Mouse (Mus musculus) midbrain, embryonic 12.5 days (tissue): ENCODE results near the gene Olfr71. TPM values are rescaled to one million over a fixed set of nuclear protein-coding genes. Genes with fewer than 3 reads are reported as not detected.

Experiments
- ATAC-seq: fragments of 200-750 bp; cut with Nextera tagmentation; 2 replicates; pipeline ENCODE4 v1.8.0; 2017; ENCODE audit warnings: low read depth, moderate TSS enrichment, moderate library complexity; ENCODE audit not compliant: low FRiP score
- H3K27ac ChIP-seq: fragments of 300-500 bp; sonication (generic); replicated peaks from 2 replicates; pipeline ENCODE4 v1.5.1; 2016; ENCODE audit warnings: mild to moderate bottlenecking
- H3K27me3 ChIP-seq: fragments of 300-500 bp; sonication (generic); 2 replicates; pipeline ENCODE4 v1.6.1; 2016; ENCODE audit warnings: mild to moderate bottlenecking
- H3K36me3 ChIP-seq: fragments of 300-500 bp; sonication (generic); 2 replicates; pipeline ENCODE4 v1.6.1; 2016
- H3K4me1 ChIP-seq: fragments of 300-500 bp; sonication (generic); 2 replicates; pipeline ENCODE4 v1.6.1; 2016
- H3K4me2 ChIP-seq: fragments of 300-500 bp; sonication (generic); replicated peaks from 2 replicates; pipeline ENCODE4 v1.6.1; 2016; ENCODE audit warnings: mild to moderate bottlenecking, moderate library complexity
- H3K4me3 ChIP-seq: fragments of 300-500 bp; sonication (generic); 2 replicates; pipeline ENCODE4 v1.5.1; 2016; ENCODE audit warnings: mild to moderate bottlenecking
- H3K9ac ChIP-seq: fragments of 300-500 bp; sonication (generic); replicated peaks from 2 replicates; pipeline ENCODE4 v1.6.1; 2016; ENCODE audit warnings: mild to moderate bottlenecking, moderate library complexity
- H3K9me3 ChIP-seq: fragments of 300-500 bp; sonication (generic); 2 replicates; pipeline ENCODE4 v1.6.1; 2016; ENCODE audit warnings: mild to moderate bottlenecking
- WGBS: fragments of 180-500 bp; shearing (Covaris S2); methylation state at CpG from one replicate; pipeline ENCODE4 v1.1.7; 2016; 5-methylcytosine and 5-hydroxymethylcytosine counted together
- polyA plus RNA-seq: library from polyadenylated mRNA; unstranded; fragments of >200 nt; fragmentation: Nextera tagmentation; extraction: Ambion mirVana; gene quantifications from 2 replicates; pipeline ENCODE4 v1.2.1, GENCODE M21; 2016

The Olfr71 gene
- polyA plus RNA-seq: not detected in 2 replicates

- no peaks in the 10 kb centered on the region for H3K9me3 ChIP-seq
- H3K27ac ChIP-seq: no peak within 1 kb of the TSS
- H3K36me3 ChIP-seq: no peaks in the 10 kb centered on the region
- no peak within 1 kb of the TSS for H3K9ac ChIP-seq
- 84% methylated on average over 6 of the region's 6 CpGs for WGBS
- no peaks in the 10 kb centered on the region for H3K27me3 ChIP-seq
- H3K4me2 ChIP-seq: no peak within 1 kb of the TSS
- H3K4me3 ChIP-seq: no peak within 1 kb of the TSS
- no peaks in the 10 kb centered on the region for H3K4me1 ChIP-seq
- no peak for ATAC-seq
Measured at GRCm38 (mm10) chr4:43709869-43710268, at the start of gene Olfr71. Gene Olfr71, minus strand, starts transcription at chr4:43710255.

GRCm38 (mm10) chr4:43757213-43757612 is 47.2 kb upstream of the Olfr71 start:
- no peak overlapping the region for H3K4me2 ChIP-seq
- H3K4me1 ChIP-seq: no peaks in the 10 kb centered on the region
- H3K27ac ChIP-seq: no peak overlapping the region
- H3K27me3 ChIP-seq: no peaks in the 10 kb centered on the region
- H3K4me3 ChIP-seq: no peak overlapping the region
- H3K36me3 ChIP-seq: no peaks in the 10 kb centered on the region
- no peaks in the 10 kb centered on the region for H3K9me3 ChIP-seq
- 84% methylated on average over 6 of the region's 6 CpGs for WGBS
- ATAC-seq: no peak
- no peak overlapping the region for H3K9ac ChIP-seq

GRCm38 (mm10) chr4:43745187-43745586 is 35.1 kb upstream of the Olfr71 start:
- Histone ChIP-seq H3K27ac (no peak overlapping the region), H3K4me1 (0 out of 2 replicates have a peak, but pooled peaks cover 3% of the 10 kb centered on the region), H3K36me3 (no peaks in the 10 kb centered on the region), H3K9me3 (peaks cover 4% of the 10 kb centered on the region; the same call in 1 of the 2 replicates), H3K4me2 (no peak overlapping the region), H3K27me3 (no peaks in the 10 kb centered on the region), H3K4me3 (no peak overlapping the region), H3K9ac (no peak overlapping the region)
- ATAC-seq: no peak
- WGBS: 16% methylated on average over 6 of the region's 6 CpGs

- 0 out of 2 replicates have a peak, but pooled peaks cover 3% of the 10 kb centered on the region for H3K4me1 ChIP-seq
- H3K4me3 ChIP-seq: no peak overlapping the region
- 74% methylated on average over 1 of the region's 1 CpGs for WGBS
- H3K27me3 ChIP-seq: no peaks in the 10 kb centered on the region
- no peak overlapping the region for H3K4me2 ChIP-seq
- no peak overlapping the region for H3K9ac ChIP-seq
- H3K9me3 ChIP-seq: no peaks in the 10 kb centered on the region
- ATAC-seq: no peak
- H3K36me3 ChIP-seq: no peaks in the 10 kb centered on the region
- no peak overlapping the region for H3K27ac ChIP-seq
Measured at GRCm38 (mm10) chr4:43743099-43743498, 33.0 kb upstream of the Olfr71 start.

GRCm38 (mm10) chr4:43742637-43743036 is 32.6 kb upstream of the Olfr71 start:
- no peak overlapping the region for H3K9ac ChIP-seq
- H3K27me3 ChIP-seq: no peaks in the 10 kb centered on the region
- ATAC-seq: no peak
- 33% methylated on average over 4 of the region's 4 CpGs for WGBS
- H3K4me3 ChIP-seq: no peak overlapping the region
- H3K4me2 ChIP-seq: no peak overlapping the region
- no peaks in the 10 kb centered on the region for H3K9me3 ChIP-seq
- no peak overlapping the region for H3K27ac ChIP-seq
- 0 out of 2 replicates have a peak, but pooled peaks cover 3% of the 10 kb centered on the region for H3K4me1 ChIP-seq
- H3K36me3 ChIP-seq: no peaks in the 10 kb centered on the region

GRCm38 (mm10) chr4:43741526-43741925 is 31.5 kb upstream of the Olfr71 start:
- Histone ChIP-seq H3K27ac (no peak overlapping the region), H3K27me3 (no peaks in the 10 kb centered on the region), H3K4me1 (no peaks in the 10 kb centered on the region), H3K4me2 (no peak overlapping the region), H3K4me3 (no peak overlapping the region), H3K9ac (no peak overlapping the region), H3K9me3 (no peaks in the 10 kb centered on the region), H3K36me3 (no peaks in the 10 kb centered on the region)
- no peak for ATAC-seq
- 74% methylated on average over 5 of the region's 5 CpGs for WGBS

GRCm38 (mm10) chr4:43738989-43739674 is 29.1 kb upstream of the Olfr71 start:
- Histone ChIP-seq H3K4me3 (no peak overlapping the region), H3K4me2 (no peak overlapping the region), H3K9me3 (no peaks in the 10 kb centered on the region), H3K27me3 (no peaks in the 10 kb centered on the region), H3K4me1 (no peaks in the 10 kb centered on the region), H3K36me3 (no peaks in the 10 kb centered on the region), H3K9ac (no peak overlapping the region), H3K27ac (no peak overlapping the region)
- 67% methylated on average over 8 of the region's 8 CpGs for WGBS
- ATAC-seq: no peak

GRCm38 (mm10) chr4:43737144-43737543 is 27.1 kb upstream of the Olfr71 start:
- no peak for ATAC-seq
- Histone ChIP-seq H3K27me3 (no peaks in the 10 kb centered on the region), H3K4me1 (no peaks in the 10 kb centered on the region), H3K36me3 (no peaks in the 10 kb centered on the region), H3K27ac (no peak overlapping the region), H3K9ac (no peak overlapping the region), H3K4me2 (no peak overlapping the region), H3K9me3 (no peaks in the 10 kb centered on the region), H3K4me3 (no peak overlapping the region)
- 75% methylated on average over 6 of the region's 6 CpGs for WGBS

GRCm38 (mm10) chr4:43733186-43733585 is 23.1 kb upstream of the Olfr71 start:
- Histone ChIP-seq H3K9ac (no peak overlapping the region), H3K9me3 (no peaks in the 10 kb centered on the region), H3K27me3 (no peaks in the 10 kb centered on the region; the same call in 1 of the 2 replicates), H3K4me2 (no peak overlapping the region), H3K4me3 (no peak overlapping the region), H3K4me1 (no peaks in the 10 kb centered on the region), H3K27ac (no peak overlapping the region), H3K36me3 (no peaks in the 10 kb centered on the region)
- 84% methylated on average over 5 of the region's 5 CpGs for WGBS
- ATAC-seq: no peak

- Histone ChIP-seq H3K27me3 (no peaks in the 10 kb centered on the region; the same call in 1 of the 2 replicates), H3K4me1 (no peaks in the 10 kb centered on the region), H3K36me3 (no peaks in the 10 kb centered on the region), H3K4me2 (no peak overlapping the region), H3K9me3 (no peaks in the 10 kb centered on the region), H3K9ac (no peak overlapping the region), H3K27ac (no peak overlapping the region), H3K4me3 (no peak overlapping the region)
- no peak for ATAC-seq
- 27% methylated on average over 1 of the region's 1 CpGs for WGBS
Measured at GRCm38 (mm10) chr4:43732171-43732570, 22.1 kb upstream of the Olfr71 start.

GRCm38 (mm10) chr4:43730750-43731297 is 20.8 kb upstream of the Olfr71 start:
- Histone ChIP-seq H3K36me3 (no peaks in the 10 kb centered on the region), H3K27ac (no peak overlapping the region), H3K27me3 (no peaks in the 10 kb centered on the region; the same call in 1 of the 2 replicates), H3K9ac (no peak overlapping the region), H3K4me1 (no peaks in the 10 kb centered on the region), H3K4me2 (no peak overlapping the region), H3K9me3 (no peaks in the 10 kb centered on the region), H3K4me3 (no peak overlapping the region)
- WGBS: 72% methylated on average over 21 of the region's 21 CpGs
- ATAC-seq: no peak

GRCm38 (mm10) chr4:43729794-43730550 is 19.9 kb upstream of the Olfr71 start, which contains the start of gene Spaar:
Gene Spaar, plus strand, starts transcription at chr4:43730034.
- Histone ChIP-seq H3K4me1 (no peaks in the 10 kb centered on the region), H3K27me3 (no peaks in the 10 kb centered on the region; the same call in 1 of the 2 replicates), H3K9me3 (no peaks in the 10 kb centered on the region), H3K4me2 (no peak within 1 kb of the TSS), H3K4me3 (no peak within 1 kb of the TSS), H3K27ac (no peak within 1 kb of the TSS), H3K36me3 (no peaks in the 10 kb centered on the region), H3K9ac (no peak within 1 kb of the TSS)
- 74% methylated on average over 14 of the region's 14 CpGs for WGBS
- no peak for ATAC-seq
